Mouse (Mus musculus) embryonic facial prominence, embryonic 14.5 days (tissue): ENCODE measurements around the gene Hnrnpdl. TPM values are rescaled to one million over a fixed set of nuclear protein-coding genes. Genes with fewer than 3 reads are reported as not detected.

Experiments used
- ATAC-seq: fragments of 200-750 bp; cut with Nextera tagmentation; 2 replicates; pipeline ENCODE4 v1.8.0; 2017; ENCODE audit warnings: low read depth, moderate number of reproducible peaks, moderate TSS enrichment
- DNase-seq: peaks from one replicate; pipeline ENCODE4 v3.0.0-alpha.2; 2015; ENCODE audit warnings: low spot score
- H3K27ac ChIP-seq: fragments of 300-500 bp; sonication (generic); replicated peaks from 2 replicates; pipeline ENCODE4 v1.5.1; 2014; ENCODE audit warnings: low read depth, mild to moderate bottlenecking, low read length, moderate library complexity
- H3K27me3 ChIP-seq: fragments of 300-500 bp; sonication (generic); replicated peaks from 2 replicates; pipeline ENCODE4 v1.6.1; 2014; ENCODE audit warnings: low read length; ENCODE audit not compliant: control insufficient read depth, insufficient read depth
- H3K36me3 ChIP-seq: fragments of 300-500 bp; sonication (generic); 2 replicates; pipeline ENCODE4 v1.6.1; 2014; ENCODE audit warnings: low read length, mixed read lengths; ENCODE audit not compliant: control insufficient read depth, insufficient read depth
- H3K4me1 ChIP-seq: fragments of 300-500 bp; sonication (generic); 2 replicates; pipeline ENCODE4 v1.6.1; 2014; ENCODE audit warnings: antibody characterized with exemption, low read length; ENCODE audit not compliant: control insufficient read depth, insufficient read depth
- H3K4me2 ChIP-seq: fragments of 300-500 bp; sonication (generic); 2 replicates; pipeline ENCODE4 v1.6.1; 2014; ENCODE audit warnings: low read depth, mild to moderate bottlenecking, low read length, moderate library complexity, mixed read lengths
- H3K4me3 ChIP-seq: fragments of 300-500 bp; sonication (generic); 2 replicates; pipeline ENCODE4 v1.5.1; 2014; ENCODE audit warnings: low read depth, mild to moderate bottlenecking, low read length
- H3K9ac ChIP-seq: fragments of 300-500 bp; sonication (generic); 2 replicates; pipeline ENCODE4 v1.6.1; 2014; ENCODE audit warnings: low read depth, mild to moderate bottlenecking, low read length, moderate library complexity, mixed read lengths
- H3K9me3 ChIP-seq: fragments of 300-500 bp; sonication (generic); 2 replicates; pipeline ENCODE4 v1.6.1; 2016; ENCODE audit warnings: low read length; ENCODE audit not compliant: control insufficient read depth
- WGBS: fragments of 180-500 bp; shearing (Covaris S2); extraction: QIAGEN DNeasy Blood & Tissue Kit; methylation state at CpG from one replicate; pipeline ENCODE4 v1.1.7; 2014; 5-methylcytosine and 5-hydroxymethylcytosine counted together
- polyA plus RNA-seq: library from polyadenylated mRNA; unstranded; fragments of >200 nt; fragmentation: Nextera tagmentation; extraction: Ambion mirVana; gene quantifications from 2 replicates; pipeline ENCODE4 v1.2.1, GENCODE M21; 2014

Gene Hnrnpdl
- polyA plus RNA-seq, 1 experiment from 2014 or later = 148 TPM

DNA sequence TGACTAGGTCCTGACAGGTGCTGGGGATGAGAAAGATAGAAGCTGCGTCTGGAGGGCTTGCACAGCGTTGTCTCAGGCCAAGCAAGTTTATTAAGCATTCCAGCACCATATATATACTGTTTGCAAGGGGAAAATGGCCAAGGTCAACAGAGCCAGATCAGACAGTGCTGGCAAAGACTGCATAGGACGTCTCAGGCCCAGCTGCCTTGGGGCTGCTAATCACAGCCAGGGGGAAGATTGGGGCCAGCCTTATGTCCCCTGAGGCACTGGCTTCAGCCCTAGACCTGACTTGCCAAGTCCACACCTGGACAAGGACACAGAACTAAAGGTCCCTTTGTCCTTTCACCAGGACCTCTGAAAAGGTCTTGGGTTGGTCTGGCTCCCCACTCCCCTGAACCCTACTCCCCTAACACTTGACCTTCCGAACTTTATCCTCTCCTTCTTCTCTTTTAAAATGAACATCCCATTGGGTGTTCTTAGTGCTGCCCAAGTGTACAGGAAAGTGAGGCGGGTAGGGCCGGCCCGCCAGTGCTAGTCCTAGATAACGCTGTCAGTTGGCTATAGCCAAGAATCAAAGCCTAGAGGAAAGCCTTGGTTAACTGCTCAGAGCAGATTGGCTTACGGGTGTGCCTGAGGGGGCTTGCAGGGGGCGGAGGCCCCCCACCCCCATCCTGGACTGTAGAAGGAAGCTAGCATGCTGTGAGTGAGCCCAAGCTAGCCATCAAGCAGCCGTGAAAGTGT, 15.5 kb upstream of the Hnrnpdl start:
- ATAC-seq (no peak), DNase-seq (no peak)
- no peak overlapping the region for H3K4me3 ChIP-seq
- H3K27ac ChIP-seq = no peak overlapping the region
- no peak overlapping the region for H3K4me2 ChIP-seq
- no peaks in the 10 kb centered on the region for H3K4me1 ChIP-seq
- no peaks in the 10 kb centered on the region for H3K27me3 ChIP-seq
- no peak overlapping the region for H3K9ac ChIP-seq
- WGBS = 77% methylated on average over 11 of the region's 11 CpGs
- H3K36me3 ChIP-seq = peaks cover 15% of the 10 kb centered on the region
- no peaks in the 10 kb centered on the region for H3K9me3 ChIP-seq

DNA sequence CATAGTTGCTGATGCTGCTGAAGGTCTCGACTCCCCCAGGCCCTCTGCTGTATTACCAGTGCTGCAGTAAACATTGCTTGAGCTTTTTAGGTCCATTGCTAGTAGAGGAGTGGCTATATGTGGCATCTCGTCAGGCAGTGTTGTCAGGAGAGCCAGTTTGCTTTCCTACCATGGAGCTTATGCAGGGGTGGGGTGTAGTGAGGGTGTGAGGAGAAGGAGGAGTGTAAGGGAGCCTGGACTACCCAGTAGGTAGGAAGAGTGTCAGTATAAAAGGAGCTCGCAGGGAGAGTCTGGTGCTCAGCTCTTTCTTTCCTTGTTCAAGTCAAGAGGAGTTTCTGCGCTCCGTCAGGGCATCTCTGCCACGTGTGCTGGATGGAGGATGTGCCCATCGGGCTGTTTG, 13.3 kb upstream of the Hnrnpdl start:
- H3K36me3 ChIP-seq = peaks cover 3% of the 10 kb centered on the region; the same call in 1 of the 2 replicates
- ATAC-seq = no peak
- H3K9ac ChIP-seq = no peak overlapping the region
- WGBS = 90% methylated on average over 7 of the region's 7 CpGs
- 0 out of 2 replicates have a peak, but pooled peaks cover 3% of the 10 kb centered on the region for H3K4me1 ChIP-seq
- no peak for DNase-seq
- no peaks in the 10 kb centered on the region for H3K27me3 ChIP-seq
- H3K4me2 ChIP-seq = no peak overlapping the region
- H3K27ac ChIP-seq = no peak overlapping the region
- H3K4me3 ChIP-seq = no peak overlapping the region
- H3K9me3 ChIP-seq = no peaks in the 10 kb centered on the region

DNA sequence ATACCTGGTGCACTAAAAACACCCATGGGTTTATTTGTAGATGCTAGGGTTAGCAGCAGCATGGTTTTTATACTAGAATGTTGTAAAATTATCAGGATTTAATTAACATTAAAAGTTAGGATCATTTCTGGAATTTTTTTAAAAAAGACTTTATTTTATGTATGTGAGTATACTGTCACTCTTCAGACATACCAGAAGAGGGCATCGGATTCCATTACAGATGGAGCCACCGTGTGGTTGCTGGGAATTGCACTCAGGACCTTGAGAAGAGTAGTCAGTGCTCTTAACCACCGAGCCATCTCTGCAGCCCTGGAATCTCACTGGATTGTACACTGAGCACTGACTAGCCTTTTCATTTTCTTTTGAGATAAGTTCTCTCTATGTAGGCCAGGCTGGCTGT, 10.4 kb upstream of the Hnrnpdl start:
- ATAC-seq = no peak
- Histone ChIP-seq H3K4me1 (0 out of 2 replicates have a peak, but pooled peaks cover 3% of the 10 kb centered on the region), H3K9ac (no peak overlapping the region), H3K36me3 (peaks cover 3% of the 10 kb centered on the region; the same call in 1 of the 2 replicates), H3K4me3 (no peak overlapping the region), H3K27me3 (no peaks in the 10 kb centered on the region), H3K27ac (no peak overlapping the region), H3K9me3 (no peaks in the 10 kb centered on the region), H3K4me2 (no peak overlapping the region)
- DNase-seq = no peak
- WGBS = 86% methylated on average over 3 of the region's 3 CpGs

DNA sequence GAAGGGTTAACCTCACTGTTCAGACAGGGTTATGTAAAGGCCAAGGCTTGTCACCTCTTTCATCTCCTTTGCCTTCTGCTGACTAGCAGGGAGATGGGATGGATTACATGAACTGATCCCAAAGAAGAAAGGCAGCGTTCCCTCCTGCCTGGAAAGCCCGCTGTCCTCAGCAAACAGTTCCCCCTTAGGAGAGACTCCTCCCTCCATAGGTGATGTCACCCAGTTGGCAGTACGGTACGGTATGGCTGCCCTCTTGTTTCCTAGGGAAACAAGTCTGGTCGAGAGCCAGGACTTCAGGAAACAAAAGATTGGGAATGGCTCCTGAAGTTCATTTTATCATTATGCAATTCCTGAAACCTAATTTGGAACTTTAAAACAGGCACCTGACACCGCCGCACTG, 8.4 kb upstream of the Hnrnpdl start:
- Histone ChIP-seq H3K9me3 (no peaks in the 10 kb centered on the region), H3K9ac (no peak overlapping the region), H3K27ac (no peak overlapping the region), H3K4me3 (no peak overlapping the region), H3K4me1 (0 out of 2 replicates have a peak, but pooled peaks cover 3% of the 10 kb centered on the region), H3K36me3 (peaks cover 3% of the 10 kb centered on the region; the same call in 1 of the 2 replicates), H3K4me2 (no peak overlapping the region), H3K27me3 (no peaks in the 10 kb centered on the region)
- WGBS = 61% methylated on average over 7 of the region's 7 CpGs
- peak; percentile 45 for DNase-seq
- ATAC-seq = peak; percentile 62; the same call in 1 of the 2 replicates

DNA sequence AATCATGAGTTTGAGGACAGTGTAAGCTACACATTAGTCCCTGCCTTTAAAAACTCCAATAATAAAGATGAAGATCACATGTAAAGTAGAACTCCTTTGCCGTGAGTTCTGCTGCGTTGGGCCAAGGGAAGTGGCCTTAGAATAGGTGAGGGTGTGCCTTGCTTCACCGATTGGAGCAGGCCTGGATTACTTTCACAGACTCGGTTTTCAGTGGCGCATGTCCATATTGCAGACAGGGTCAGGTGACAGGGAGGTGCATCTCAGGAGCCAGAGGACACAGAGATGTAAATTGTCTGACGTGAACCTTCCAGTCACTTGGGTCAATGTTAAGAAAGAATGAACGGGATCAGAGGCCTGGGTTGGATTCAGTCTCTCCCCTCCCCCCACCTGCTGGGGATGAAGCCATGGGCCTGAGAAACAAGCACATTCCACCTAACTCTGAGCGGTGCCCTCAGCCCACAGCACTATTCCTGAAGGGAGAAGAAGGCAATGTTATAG, 7.7 kb upstream of the Hnrnpdl start:
- no peak overlapping the region for H3K4me3 ChIP-seq
- 0 out of 2 replicates have a peak, but pooled peaks cover 3% of the 10 kb centered on the region for H3K4me1 ChIP-seq
- WGBS = 65% methylated on average over 8 of the region's 8 CpGs
- ATAC-seq = 0 out of 2 replicates have a peak, but pooled peaks have one; percentile 38
- H3K9ac ChIP-seq = no peak overlapping the region
- peaks cover 3% of the 10 kb centered on the region for H3K36me3 ChIP-seq
- H3K27me3 ChIP-seq = no peaks in the 10 kb centered on the region
- DNase-seq = no peak
- H3K9me3 ChIP-seq = no peaks in the 10 kb centered on the region
- H3K4me2 ChIP-seq = no peak overlapping the region
- no peak overlapping the region for H3K27ac ChIP-seq

DNA sequence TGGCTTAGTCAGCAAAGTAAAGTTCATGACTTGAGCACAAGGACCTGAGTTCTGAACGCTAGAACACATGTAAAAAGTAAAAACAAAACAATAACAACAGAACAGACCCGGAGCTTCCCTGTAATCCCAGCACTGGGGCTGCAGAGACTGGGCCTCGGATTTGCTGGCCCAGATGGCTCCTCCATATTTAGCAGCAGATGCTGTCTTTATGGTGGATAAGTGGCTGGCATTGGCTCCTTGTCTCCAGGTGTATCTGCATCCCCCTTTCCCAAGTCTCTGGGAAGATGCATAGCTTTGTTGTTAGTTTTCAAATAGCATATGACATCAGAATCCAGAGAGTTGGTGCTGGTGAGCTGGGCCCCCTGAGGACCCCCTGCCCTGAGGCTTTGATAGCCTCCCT, 6.6 kb upstream of the Hnrnpdl start:
- Histone ChIP-seq H3K9me3 (no peaks in the 10 kb centered on the region), H3K36me3 (no peaks in the 10 kb centered on the region; the same call in 1 of the 2 replicates), H3K4me3 (no peak overlapping the region), H3K4me1 (peaks cover 7% of the 10 kb centered on the region; the same call in 1 of the 2 replicates), H3K27ac (no peak overlapping the region), H3K9ac (no peak overlapping the region), H3K4me2 (no peak overlapping the region), H3K27me3 (no peaks in the 10 kb centered on the region)
- no peak for ATAC-seq
- DNase-seq = no peak
- 70% methylated on average over 3 of the region's 3 CpGs for WGBS

DNA sequence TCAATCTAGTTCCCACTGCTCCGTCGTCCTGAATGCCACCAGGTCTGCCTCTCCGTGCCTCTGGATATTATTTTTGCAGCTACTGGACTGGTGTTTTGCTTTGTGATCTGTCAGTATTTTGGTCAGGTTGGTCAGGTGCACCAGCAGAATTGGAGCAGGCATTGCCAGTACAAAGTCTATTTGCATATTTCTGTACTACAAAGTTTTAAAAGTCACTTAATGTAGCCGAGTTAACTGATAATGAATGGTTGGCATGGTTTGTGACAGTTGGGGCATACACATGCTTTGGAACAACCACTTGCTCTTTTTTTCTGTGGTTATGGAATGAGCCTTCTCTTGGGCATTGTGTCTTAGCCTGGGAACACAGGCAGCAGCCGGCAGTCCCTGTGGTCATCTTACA, 5.2 kb upstream of the Hnrnpdl start:
- peaks cover 12% of the 10 kb centered on the region; the same call in 1 of the 2 replicates for H3K4me1 ChIP-seq
- no peaks in the 10 kb centered on the region; the same call in 1 of the 2 replicates for H3K36me3 ChIP-seq
- H3K9ac ChIP-seq = no peak overlapping the region
- ATAC-seq (no peak), DNase-seq (no peak)
- no peaks in the 10 kb centered on the region for H3K27me3 ChIP-seq
- 68% methylated on average over 5 of the region's 5 CpGs for WGBS
- no peak overlapping the region for H3K4me2 ChIP-seq
- H3K27ac ChIP-seq = no peak overlapping the region
- H3K4me3 ChIP-seq = no peak overlapping the region
- no peaks in the 10 kb centered on the region for H3K9me3 ChIP-seq

DNA sequence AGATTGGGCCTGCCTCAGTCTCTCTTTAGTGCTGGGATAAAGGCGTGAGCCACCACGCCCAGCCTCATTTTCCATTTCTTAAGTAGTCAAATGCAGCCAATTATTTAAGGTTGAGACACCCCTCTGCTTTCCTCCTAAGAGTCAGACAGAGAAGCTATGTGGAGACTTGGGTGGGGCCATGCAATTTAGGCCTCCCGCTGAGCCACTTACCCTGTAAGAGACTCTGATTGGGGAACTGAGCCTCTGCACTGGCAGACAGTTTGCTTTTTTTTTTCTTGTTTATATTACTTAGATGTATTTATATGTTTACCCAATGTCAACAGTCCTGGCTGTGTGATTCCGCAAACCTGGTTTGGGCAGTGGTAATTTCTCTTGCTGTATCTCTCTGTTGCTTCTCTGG, 4.6 kb upstream of the Hnrnpdl start:
- Histone ChIP-seq H3K9me3 (no peaks in the 10 kb centered on the region), H3K27me3 (no peaks in the 10 kb centered on the region), H3K36me3 (no peaks in the 10 kb centered on the region; the same call in 1 of the 2 replicates), H3K9ac (no peak overlapping the region), H3K4me1 (peaks cover 12% of the 10 kb centered on the region; the same call in 1 of the 2 replicates), H3K4me2 (no peak overlapping the region), H3K4me3 (no peak overlapping the region), H3K27ac (no peak overlapping the region)
- 75% methylated on average over 4 of the region's 4 CpGs for WGBS
- no peak for DNase-seq
- no peak for ATAC-seq
